Mouse (Mus musculus) thymus, adult 2 months (tissue): ENCODE results near the gene Zfyve27. TPM values are rescaled to one million over a fixed set of nuclear protein-coding genes. Genes with fewer than 3 reads are reported as not detected.

Experiments
- DNase-seq: peaks from one replicate; pipeline ENCODE4 v3.0.0; 2021
- H3K27ac ChIP-seq: fragments of 200-500 bp; 2 replicates; pipeline ENCODE4 v1.5.1; 2012; ENCODE audit warnings: low read length, control low read depth; ENCODE audit not compliant: control insufficient read depth, insufficient read depth
- H3K27me3 ChIP-seq: fragments of 200-500 bp; 2 replicates; pipeline ENCODE4 v1.6.1; 2012; ENCODE audit warnings: mild to moderate bottlenecking, low read length, moderate library complexity, mixed read lengths; ENCODE audit not compliant: control insufficient read depth, insufficient read depth
- H3K36me3 ChIP-seq: fragments of 200-500 bp; 2 replicates; pipeline ENCODE4 v1.6.1; 2012; ENCODE audit warnings: mild to moderate bottlenecking, low read length, moderate library complexity; ENCODE audit not compliant: control insufficient read depth, insufficient read depth
- H3K4me1 ChIP-seq: fragments of 200-500 bp; replicated peaks from 2 replicates; pipeline ENCODE4 v1.6.1; 2012; ENCODE audit warnings: low read length; ENCODE audit not compliant: control insufficient read depth, insufficient read depth
- H3K4me3 ChIP-seq: fragments of 200-500 bp; 2 replicates; pipeline ENCODE4 v1.5.1; 2012; ENCODE audit warnings: mild to moderate bottlenecking, low read length, control low read depth, moderate library complexity; ENCODE audit not compliant: control insufficient read depth, insufficient read depth
- CTCF ChIP-seq: fragments of 200-500 bp; IDR thresholded peaks from 2 replicates; pipeline ENCODE4 v1.5.1; 2012; ENCODE audit warnings: mild to moderate bottlenecking, control low read depth, low read length, moderate library complexity, borderline replicate concordance; ENCODE audit not compliant: control insufficient read depth, poor library complexity, insufficient read depth; ENCODE audit errors: extremely low read depth
- POLR2A ChIP-seq: fragments of 200-500 bp; IDR thresholded peaks from 2 replicates; pipeline ENCODE4 v1.6.1; 2012; ENCODE audit warnings: mild to moderate bottlenecking, low read length, control low read depth, moderate library complexity; ENCODE audit not compliant: control insufficient read depth, poor library complexity, insufficient read depth; ENCODE audit errors: extremely low read depth
- WGBS: fragments of 180-500 bp; shearing (Covaris S2); methylation state at CpG from one replicate; pipeline ENCODE4 v1.1.7; 2018; 5-methylcytosine and 5-hydroxymethylcytosine counted together
- polyA plus RNA-seq: library from polyadenylated mRNA; depleted of rRNA; stranded (reverse); fragments of >200 nt; gene quantifications from 2 replicates; pipeline ENCODE4 v1.2.3, GENCODE M21; 2012

Gene Zfyve27
- polyA plus RNA-seq, 1 experiment, result 96.4 TPM

- H3K27me3 ChIP-seq, result no peaks in the 10 kb centered on the region; the same call in 1 of the 2 replicates
These were observed 38.7 kb downstream of the Zfyve27 start for GRCm38 (mm10) chr19:42202467-42202866.

GRCm38 (mm10) chr19:42204306-42204705 is 40.6 kb downstream of the Zfyve27 start:
- 50% methylated on average over 4 of the region's 4 CpGs for WGBS
- Histone ChIP-seq H3K27ac (no peak overlapping the region), H3K27me3 (no peaks in the 10 kb centered on the region; the same call in 1 of the 2 replicates), H3K4me3 (no peak overlapping the region), H3K36me3 (no peaks in the 10 kb centered on the region), H3K4me1 (0 out of 2 replicates have a peak, but pooled peaks cover 3% of the 10 kb centered on the region)
- no peak for DNase-seq
- TF ChIP-seq POLR2A, result no peak
- no peak for TF ChIP-seq CTCF

More at GRCm38 (mm10) chr19:42202467-42202866, 38.7 kb downstream of the Zfyve27 start:
- TF ChIP-seq POLR2A, result no peak
- TF ChIP-seq CTCF, result no peak
- Histone ChIP-seq H3K4me1 (0 out of 2 replicates have a peak, but pooled peaks cover 3% of the 10 kb centered on the region), H3K27ac (no peak overlapping the region), H3K4me3 (no peak overlapping the region), H3K36me3 (no peaks in the 10 kb centered on the region)
- WGBS, result 49% methylated on average over 8 of the region's 8 CpGs
- DNase-seq, result no peak

- Histone ChIP-seq H3K27ac (no peak overlapping the region), H3K36me3 (no peaks in the 10 kb centered on the region), H3K4me3 (no peak overlapping the region), H3K27me3 (no peaks in the 10 kb centered on the region; the same call in 1 of the 2 replicates), H3K4me1 (0 out of 2 replicates have a peak, but pooled peaks cover 3% of the 10 kb centered on the region)
- no peak for DNase-seq
- WGBS, result 88% methylated on average over 8 of the region's 8 CpGs
- TF ChIP-seq POLR2A, result no peak
- no peak for TF ChIP-seq CTCF
These were observed 41.5 kb downstream of the Zfyve27 start for GRCm38 (mm10) chr19:42205201-42205600.

- no peak overlapping the region for H3K27ac ChIP-seq
- no peaks in the 10 kb centered on the region for H3K27me3 ChIP-seq
- H3K36me3 ChIP-seq, result no peaks in the 10 kb centered on the region
- no peak overlapping the region for H3K4me3 ChIP-seq
- DNase-seq, result no peak
- no peaks in the 10 kb centered on the region for H3K4me1 ChIP-seq
- WGBS, result 74% methylated on average over 7 of the region's 7 CpGs
- TF ChIP-seq CTCF (no peak), POLR2A (no peak)
These were observed 45.7 kb downstream of the Zfyve27 start for GRCm38 (mm10) chr19:42209485-42209884.

- 77% methylated on average over 6 of the region's 6 CpGs for WGBS
- Histone ChIP-seq H3K27ac (no peak overlapping the region), H3K4me3 (no peak overlapping the region), H3K4me1 (no peaks in the 10 kb centered on the region), H3K36me3 (no peaks in the 10 kb centered on the region), H3K27me3 (no peaks in the 10 kb centered on the region)
- TF ChIP-seq CTCF (no peak), POLR2A (no peak)
- no peak for DNase-seq
These were observed 46.2 kb downstream of the Zfyve27 start for GRCm38 (mm10) chr19:42209976-42210375.

- Histone ChIP-seq H3K27me3 (no peaks in the 10 kb centered on the region), H3K36me3 (no peaks in the 10 kb centered on the region), H3K4me1 (no peaks in the 10 kb centered on the region), H3K27ac (no peak overlapping the region), H3K4me3 (no peak overlapping the region)
- no peak for DNase-seq
- WGBS, result 45% methylated on average over 8 of the region's 8 CpGs
- TF ChIP-seq CTCF (no peak), POLR2A (no peak)
These were observed 48.2 kb downstream of the Zfyve27 start for GRCm38 (mm10) chr19:42211936-42212335.

GRCm38 (mm10) chr19:42214601-42215000 is 50.9 kb downstream of the Zfyve27 start:
- 78% methylated on average over 2 of the region's 2 CpGs for WGBS
- no peak for DNase-seq
- H3K4me3 ChIP-seq, result no peak overlapping the region

More at GRCm38 (mm10) chr19:42214601-42215000, 50.9 kb downstream of the Zfyve27 start:
- Histone ChIP-seq H3K27me3 (no peaks in the 10 kb centered on the region), H3K36me3 (no peaks in the 10 kb centered on the region), H3K27ac (no peak overlapping the region), H3K4me1 (no peaks in the 10 kb centered on the region)
- TF ChIP-seq POLR2A, result no peak
- TF ChIP-seq CTCF, result no peak
